Mouse (Mus musculus): Measurements from ENCODE around the gene Cckbr.

- no peak for TF ChIP-seq CTCF (IDR thresholded peaks at IDR 0.05)
- no peak for TF ChIP-seq POLR2A (IDR thresholded peaks at IDR 0.05; ENCODE audit: insufficient read depth, low read depth, low read length)
These were observed 54.5 kb downstream of the Cckbr start for GRCm38 (mm10) chr7:105480081-105480480.

All from heart, adult 2 months (tissue).